15 mouse cellular contexts compared by ENCODE assay signal in the genomic region with DNA sequence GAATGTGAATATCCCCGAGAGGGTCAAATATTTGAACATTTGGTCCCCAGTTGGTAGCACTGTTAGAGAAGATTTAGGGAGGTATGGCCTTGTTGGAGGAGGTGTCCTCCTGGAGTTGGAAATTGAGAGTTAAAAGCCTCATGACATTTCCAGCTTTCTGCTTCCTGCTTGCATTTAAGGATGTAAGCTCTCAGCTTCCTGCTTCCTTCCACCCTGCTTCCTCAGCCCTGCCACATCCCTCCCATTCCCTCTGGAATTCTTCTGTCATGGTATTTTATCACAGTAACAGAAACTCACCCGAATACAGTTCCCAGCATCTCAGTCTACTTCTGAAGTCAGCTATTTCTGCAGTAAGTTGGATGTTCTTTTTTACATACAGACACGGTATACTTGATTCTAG.
"Had no signal": no experiment of that assay in that cellular context is flagged by ENCODE, and none has a peak within 500 bp of the region (broad histone marks: within the 10 kb centered on the region; RNA-seq: fewer than 3 reads in every experiment).

No protein-coding gene starts in this region.

- H3K4me1 ChIP-seq: neural tube, embryonic 12.5 days had no signal

- DNase-seq: lung, adult 2 months; lung, postnatal 10 days; lung, postnatal 36 days; right cerebral cortex, postnatal 14 days; thymus, adult 2 months; thymus, postnatal 25 days; thymus, postnatal 4 days had no signal

- ATAC-seq: midbrain, embryonic 13.5 days; midbrain, embryonic 15.5 days had no signal

- H3K27me3 ChIP-seq: megakaryocyte, embryonic 14.5 days; midbrain, embryonic 13.5 days; midbrain, embryonic 15.5 days; neural tube, embryonic 12.5 days; stomach, embryonic 15.5 days had no signal

- H3K9me3 ChIP-seq: midbrain, embryonic 13.5 days; midbrain, embryonic 15.5 days; neural tube, embryonic 12.5 days; stomach, embryonic 15.5 days had no signal

- H3K9ac ChIP-seq: midbrain, embryonic 13.5 days; midbrain, embryonic 15.5 days; neural tube, embryonic 12.5 days; stomach, embryonic 15.5 days had no signal

- H3K4me2 ChIP-seq: midbrain, embryonic 11.5 days; midbrain, embryonic 13.5 days; midbrain, embryonic 15.5 days; neural tube, embryonic 12.5 days; stomach, embryonic 15.5 days had no signal

- H3K36me3 ChIP-seq: midbrain, embryonic 13.5 days; midbrain, embryonic 15.5 days; neural tube, embryonic 12.5 days; stomach, embryonic 15.5 days had no signal

- H3K4me3 ChIP-seq: megakaryocyte, embryonic 14.5 days; midbrain, embryonic 13.5 days; midbrain, embryonic 15.5 days; neural tube, embryonic 12.5 days; stomach, embryonic 15.5 days had no signal

- H3K27ac ChIP-seq: macrophage; midbrain, embryonic 13.5 days; midbrain, embryonic 15.5 days; neural tube, embryonic 12.5 days; stomach, embryonic 15.5 days; stomach, postnatal 0 days had no signal
